Mouse (Mus musculus) common myeloid progenitor, adult 5-6 weeks (primary cell): ENCODE data around the gene Gm4969. TPM values are rescaled to one million over a fixed set of nuclear protein-coding genes. Genes with fewer than 3 reads are reported as not detected.
A peak's percentile ranks its signal among the peaks of the same experiment; 100 is the strongest.
"Not testable (repeated sequence)": the region's sequence is repeated elsewhere in the genome, so short reads cannot be mapped to it uniquely, and the experiment has no call there.

Experiments used
- ATAC-seq: replicated peaks from 2 replicates; pipeline ENCODE4 v1.8.0; 2016; ENCODE audit warnings: low read depth, mild to moderate bottlenecking, moderate TSS enrichment, inconsistent platforms; ENCODE audit not compliant: poor library complexity, severe bottlenecking
- total RNA-seq: library from RNA; stranded (forward); fragments of 200-1000, 187-1606 nt; gene quantifications from 2 replicates; pipeline ENCODE4 v1.2.3, GENCODE M21; 2017

Gene Gm4969
- total RNA-seq = 0.68 and 1.5 TPM in 2 replicates

- ATAC-seq = no peak; the same call in 1 of the 2 replicates
Observed at GRCm38 (mm10) chr7:19118028-19118771, at the start of gene Gm4969. TSS of gene Gm4969 (minus strand) at chr7:19118368.

GRCm38 (mm10) chr7:19166990-19167389 lies 48.8 kb upstream of the Gm4969 start:
- no peak for ATAC-seq

GRCm38 (mm10) chr7:19165656-19166423 lies 47.7 kb upstream of the Gm4969 start, which contains the start of gene Gipr:
TSS of gene Gipr (minus strand) at chr7:19166127.
- peak; percentile 44 for ATAC-seq

GRCm38 (mm10) chr7:19164978-19165377 lies 46.8 kb upstream of the Gm4969 start:
- peak; percentile 49 for ATAC-seq

- peak; percentile 35; the same call in 1 of the 2 replicates for ATAC-seq
Observed at GRCm38 (mm10) chr7:19164189-19164588, 46.0 kb upstream of the Gm4969 start.

DNA sequence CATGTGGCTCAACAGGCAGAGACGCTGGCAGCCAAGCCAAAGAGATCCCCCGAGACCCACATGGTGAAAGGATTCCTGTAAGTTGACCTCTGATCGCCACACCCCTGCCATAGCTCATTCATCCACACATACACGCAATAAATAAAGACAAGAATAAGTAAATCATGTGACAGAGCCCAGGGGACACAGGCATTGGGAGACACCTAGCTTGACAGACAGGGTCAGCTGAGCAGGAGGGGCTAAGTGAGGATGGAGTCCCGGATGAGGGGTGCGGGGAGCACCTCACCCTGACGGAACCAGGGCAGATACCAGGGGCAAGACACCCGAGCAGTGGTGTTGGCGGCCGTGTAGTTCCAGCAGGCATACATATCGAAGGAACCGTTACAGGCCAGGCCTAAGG lies 45.6 kb upstream of the Gm4969 start:
- ATAC-seq = no peak

GRCm38 (mm10) chr7:19162928-19163327 lies 44.8 kb upstream of the Gm4969 start:
- ATAC-seq = no peak

- no peak for ATAC-seq
Observed at GRCm38 (mm10) chr7:19160115-19160514, 41.9 kb upstream of the Gm4969 start.

DNA sequence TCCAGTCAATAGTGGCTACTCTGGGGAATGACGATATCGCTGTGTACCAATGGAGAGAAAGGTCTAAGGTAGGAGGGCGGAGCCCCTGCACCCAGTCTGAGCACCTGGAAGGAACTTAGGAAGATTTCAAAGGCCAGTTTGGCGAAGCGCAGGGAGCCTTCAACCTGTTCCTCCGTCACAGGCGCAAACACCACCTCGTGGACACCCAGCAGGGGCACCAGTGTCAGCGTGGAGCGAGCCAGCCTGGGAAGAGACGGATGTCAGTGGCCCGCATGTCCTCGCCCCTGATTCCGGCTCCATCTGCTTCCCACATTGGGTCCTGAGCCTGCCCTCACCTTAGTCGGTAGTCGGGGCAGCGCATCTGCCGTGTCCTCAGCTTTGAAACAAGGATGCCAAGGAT lies 41.2 kb upstream of the Gm4969 start:
- ATAC-seq = no peak

DNA sequence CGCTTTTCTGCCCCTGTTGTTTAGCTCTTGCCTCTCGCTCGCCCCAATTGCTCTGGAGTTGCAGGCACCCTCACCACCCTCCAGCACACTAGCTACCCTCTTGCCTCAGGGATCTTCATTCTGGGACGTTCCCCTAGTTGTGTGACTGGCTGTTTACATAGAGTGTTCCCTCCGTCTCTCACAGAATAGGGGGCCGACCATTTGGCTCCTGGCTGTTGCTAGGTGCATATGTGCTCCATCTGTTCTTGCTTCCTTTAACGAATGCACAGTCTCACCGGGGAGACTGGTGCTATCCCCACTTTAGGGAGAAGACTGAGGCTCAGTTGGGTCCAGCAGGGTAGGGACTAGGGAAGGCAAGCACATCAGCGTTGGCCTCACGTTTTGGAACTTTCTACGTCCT lies 40.4 kb upstream of the Gm4969 start:
- ATAC-seq = no peak

- ATAC-seq = peak; percentile 96
Observed at GRCm38 (mm10) chr7:19157160-19157800, 39.1 kb upstream of the Gm4969 start.

DNA sequence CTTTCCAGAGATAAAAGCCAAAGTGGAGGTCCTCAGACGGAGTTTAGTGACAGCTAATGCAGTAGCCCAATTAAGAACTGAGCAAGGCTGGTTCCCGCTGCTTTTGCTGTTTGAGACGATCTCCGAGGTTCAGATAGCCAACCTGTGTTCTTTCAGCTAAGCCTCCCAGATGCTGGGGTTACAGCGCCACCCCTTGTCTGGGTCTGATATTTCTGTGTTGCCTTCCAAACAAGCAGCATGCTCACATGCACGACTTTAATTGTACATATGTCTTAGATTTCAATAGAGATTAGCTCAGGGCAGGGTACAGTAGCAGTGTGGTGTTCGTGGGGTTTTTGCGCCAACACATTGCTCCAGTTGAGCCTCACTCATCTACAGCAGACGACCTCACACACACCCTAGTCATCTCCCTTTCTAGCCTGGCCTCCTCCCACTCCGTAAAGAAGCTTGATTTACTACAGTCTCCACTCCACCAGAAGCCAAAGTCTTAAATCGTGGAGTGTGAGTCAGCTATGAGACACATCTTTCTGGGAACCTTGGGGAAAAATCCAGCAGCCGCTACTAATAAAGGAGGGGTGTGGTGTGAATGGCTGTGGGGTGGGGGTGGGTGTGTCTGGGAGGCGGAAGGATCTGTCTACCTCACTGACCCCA lies 37.8 kb upstream of the Gm4969 start:
- ATAC-seq = no peak

- ATAC-seq = no peak
Observed at GRCm38 (mm10) chr7:19154796-19155195, 36.6 kb upstream of the Gm4969 start.

- ATAC-seq = not testable (repeated sequence)
Observed at GRCm38 (mm10) chr7:19151121-19151520, 33.0 kb upstream of the Gm4969 start.

DNA sequence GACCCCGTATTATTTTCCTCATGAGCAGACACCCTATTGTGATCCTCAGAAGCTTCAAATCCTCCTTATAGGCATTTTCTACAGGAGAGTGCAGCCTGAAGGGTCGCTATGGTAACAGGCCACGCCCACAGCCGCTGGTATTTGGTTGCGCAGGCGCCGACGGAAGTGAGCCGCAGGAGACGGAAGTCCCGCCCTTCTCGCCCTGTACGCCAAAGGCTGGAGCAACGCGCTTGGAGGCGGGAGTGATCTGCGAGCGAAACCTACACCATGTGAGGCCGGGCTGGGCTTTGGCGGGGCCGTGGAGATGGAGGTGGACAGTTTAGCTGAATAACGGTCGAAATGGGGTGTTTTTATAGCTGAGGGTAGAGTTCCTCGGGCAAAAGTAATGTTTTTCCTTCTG lies 31.5 kb upstream of the Gm4969 start, which contains the start of gene Snrpd2:
Gene Snrpd2, plus strand, starts transcription at position 97 of the 400 bp plus-strand sequence.
- peak; percentile 78 for ATAC-seq

DNA sequence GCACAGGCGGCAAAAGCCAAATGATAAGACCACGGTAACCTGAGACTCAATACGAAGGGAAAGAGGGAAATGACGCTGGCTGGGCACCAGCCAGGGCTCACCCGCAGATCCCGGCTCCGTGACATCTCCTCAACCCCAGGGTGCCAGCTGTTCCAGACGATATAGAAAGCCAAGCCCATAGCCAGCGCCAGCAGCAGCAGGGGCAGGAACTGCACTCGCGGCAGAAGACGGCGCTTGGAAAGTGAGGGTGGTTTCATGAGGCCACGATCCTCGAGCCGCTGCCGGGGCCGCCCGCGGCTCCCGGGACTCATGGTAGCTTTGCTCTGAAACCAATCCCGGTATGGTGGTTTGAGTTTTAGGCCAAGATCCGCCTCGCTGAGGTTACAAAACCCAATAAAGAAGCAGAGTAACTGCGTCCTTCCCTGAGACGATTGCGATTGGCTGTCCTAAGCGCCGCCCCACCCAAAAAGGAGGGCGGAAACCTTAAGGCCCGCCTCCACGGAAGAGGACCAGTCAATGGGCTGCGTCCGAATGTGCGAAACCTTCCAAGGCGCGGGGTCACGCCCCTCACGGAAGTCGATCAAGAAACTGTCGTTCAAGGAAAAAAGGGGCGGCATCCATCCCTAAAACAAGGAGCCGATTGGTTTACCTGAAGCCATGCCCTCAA lies 30.8 kb upstream of the Gm4969 start, which contains the start of gene Qpctl:
Gene Qpctl, minus strand, starts transcription at position 417 of the 667 bp plus-strand sequence.
- ATAC-seq = peak; percentile 87

DNA sequence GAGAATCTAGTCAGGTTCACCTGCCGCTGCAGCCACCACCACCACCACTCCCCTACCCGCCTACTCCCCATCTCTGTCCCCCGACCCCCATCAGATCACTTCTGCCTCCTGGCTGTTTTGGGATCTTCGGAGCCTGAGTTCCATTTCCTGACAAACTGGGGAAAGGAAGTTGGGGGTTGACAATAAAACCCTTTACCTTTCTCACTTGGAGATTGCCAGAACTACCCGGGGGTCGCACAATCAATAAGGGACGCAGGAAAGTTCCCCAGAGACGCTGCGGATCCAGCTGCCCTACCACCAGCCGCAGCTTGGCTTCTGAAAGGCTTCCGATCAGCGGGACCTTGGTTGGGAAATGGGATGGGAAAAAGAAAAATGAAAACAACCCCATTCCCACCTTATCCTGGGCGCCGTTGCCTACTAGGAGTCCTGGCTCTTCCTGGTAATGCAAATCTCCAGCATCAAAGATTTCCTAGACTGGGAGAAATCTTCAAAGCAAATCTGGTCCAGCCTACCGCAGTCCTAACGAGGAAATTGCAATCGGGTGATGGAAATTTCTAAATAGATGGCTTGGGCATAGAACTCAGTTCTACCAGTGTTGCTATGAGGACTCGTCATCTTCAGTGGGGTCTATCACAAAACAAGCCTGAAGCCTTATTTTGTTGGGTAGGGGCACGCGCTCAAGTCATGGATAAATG lies 30.2 kb upstream of the Gm4969 start:
- no peak for ATAC-seq

DNA sequence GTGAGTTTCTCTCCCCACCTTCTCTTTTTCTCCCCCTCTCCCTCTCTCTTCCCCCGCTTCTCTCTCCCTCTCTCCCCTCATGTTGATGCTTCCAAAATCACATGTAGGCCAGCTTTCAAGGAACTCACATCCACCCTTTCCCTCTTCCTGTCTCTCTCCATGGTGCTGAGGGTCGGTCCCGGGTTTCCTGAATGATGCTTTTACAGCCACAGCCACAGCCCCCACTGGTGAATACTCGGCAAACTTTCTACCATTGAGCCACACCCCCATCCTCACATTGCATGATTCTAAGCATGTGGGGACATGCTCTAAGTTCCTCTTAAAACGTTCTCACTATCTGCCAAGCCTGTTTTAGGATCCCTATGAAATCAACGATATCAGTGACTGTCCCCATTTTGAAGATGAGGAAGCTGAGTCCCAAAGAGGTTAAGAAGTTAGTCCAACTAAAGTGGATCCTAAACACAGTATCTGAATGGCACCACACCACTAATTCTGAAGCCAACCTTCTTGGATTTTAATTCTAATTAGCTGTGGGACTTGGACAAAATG lies 29.4 kb upstream of the Gm4969 start:
- ATAC-seq = no peak

DNA sequence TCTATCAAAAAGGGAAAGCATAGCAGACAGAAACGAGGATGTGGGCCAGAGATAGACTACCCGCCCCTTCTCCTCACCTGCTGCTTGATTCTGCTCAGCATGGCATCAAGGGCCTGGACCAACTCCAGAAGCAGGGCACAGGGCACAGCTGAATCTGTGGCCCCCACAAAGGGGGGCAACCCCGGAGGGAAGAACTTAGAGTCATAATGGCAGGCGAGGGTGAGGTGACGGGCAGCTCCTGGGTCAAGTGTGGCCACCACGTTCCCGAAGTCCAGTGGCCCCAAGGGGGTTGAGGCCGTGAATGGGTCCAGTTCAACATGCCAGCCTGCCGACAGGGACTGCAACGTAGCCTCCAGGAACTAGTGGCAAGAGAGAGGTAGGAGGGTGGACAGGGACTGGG lies 28.6 kb upstream of the Gm4969 start:
- no peak for ATAC-seq
